Mouse (Mus musculus) intestine, embryonic 16.5 days (tissue): Measurements from ENCODE around the gene Olfr869. TPM values are rescaled to one million over a fixed set of nuclear protein-coding genes. Genes with fewer than 3 reads are reported as not detected.

Source experiments
- ATAC-seq: fragments of 200-750 bp; cut with Nextera tagmentation; 2 replicates; pipeline ENCODE4 v1.8.0; 2017; ENCODE audit warnings: moderate TSS enrichment, moderate library complexity
- H3K27ac ChIP-seq: fragments of 300-500 bp; sonication (generic); 2 replicates; pipeline ENCODE4 v1.5.1; 2014; ENCODE audit warnings: mild to moderate bottlenecking, low read length
- H3K27me3 ChIP-seq: fragments of 300-500 bp; sonication (generic); replicated peaks from 2 replicates; pipeline ENCODE4 v1.6.1; 2014; ENCODE audit warnings: low read length, control low read depth, mixed read lengths; ENCODE audit not compliant: control insufficient read depth, insufficient read depth
- H3K36me3 ChIP-seq: fragments of 300-500 bp; sonication (generic); 2 replicates; pipeline ENCODE4 v1.6.1; 2014; ENCODE audit warnings: low read length, control low read depth; ENCODE audit not compliant: control insufficient read depth, insufficient read depth
- H3K4me1 ChIP-seq: fragments of 300-500 bp; sonication (generic); 2 replicates; pipeline ENCODE4 v1.6.1; 2014; ENCODE audit warnings: low read length, control low read depth, mixed read lengths; ENCODE audit not compliant: control insufficient read depth, insufficient read depth
- H3K4me2 ChIP-seq: fragments of 300-500 bp; sonication (generic); 2 replicates; pipeline ENCODE4 v1.6.1; 2014; ENCODE audit warnings: low read depth, low read length, control low read depth
- H3K4me3 ChIP-seq: fragments of 300-500 bp; sonication (generic); 2 replicates; pipeline ENCODE4 v1.5.1; 2014; ENCODE audit warnings: mild to moderate bottlenecking, low read length
- H3K9ac ChIP-seq: fragments of 300-500 bp; sonication (generic); 2 replicates; pipeline ENCODE4 v1.6.1; 2014; ENCODE audit warnings: low read depth, low read length
- H3K9me3 ChIP-seq: fragments of 300-500 bp; sonication (generic); 2 replicates; pipeline ENCODE4 v1.6.1; 2016; ENCODE audit warnings: low read length, control low read depth; ENCODE audit not compliant: control insufficient read depth
- WGBS: fragments of 180-500 bp; shearing (Covaris S2); extraction: QIAGEN DNeasy Blood & Tissue Kit; methylation state at CpG from one replicate; pipeline ENCODE4 v1.1.7; 2014; 5-methylcytosine and 5-hydroxymethylcytosine counted together
- polyA plus RNA-seq: library from polyadenylated mRNA; unstranded; fragments of >200 nt; fragmentation: Nextera tagmentation; extraction: Ambion mirVana; gene quantifications from 2 replicates; pipeline ENCODE4 v1.2.1, GENCODE M21; 2015

The Olfr869 gene
- not detected in 2 replicates for polyA plus RNA-seq

GRCm38 (mm10) chr9:20128709-20129108, at the start of gene Olfr869:
Gene Olfr869 (plus strand): TSS chr9:20129009.
- 78% methylated on average over 2 of the region's 2 CpGs for WGBS

GRCm38 (mm10) chr9:20098326-20098725, 30.5 kb upstream of the Olfr869 start, which contains the start of gene Olfr868:
Gene Olfr868 (plus strand): TSS chr9:20098626.
- 43% methylated on average over 2 of the region's 2 CpGs for WGBS

More at GRCm38 (mm10) chr9:20128709-20129108, at the start of gene Olfr869:
- H3K4me2 ChIP-seq, result no peak within 1 kb of the TSS
- no peak within 1 kb of the TSS for H3K9ac ChIP-seq
- H3K27me3 ChIP-seq, result no peaks in the 10 kb centered on the region
- H3K27ac ChIP-seq, result no peak within 1 kb of the TSS
- H3K36me3 ChIP-seq, result no peaks in the 10 kb centered on the region
- no peaks in the 10 kb centered on the region for H3K9me3 ChIP-seq
- no peak for ATAC-seq
- no peaks in the 10 kb centered on the region for H3K4me1 ChIP-seq
- no peak within 1 kb of the TSS for H3K4me3 ChIP-seq

GRCm38 (mm10) chr9:20149706-20150105, 20.9 kb downstream of the Olfr869 start:
- Histone ChIP-seq H3K4me2 (no peak overlapping the region), H3K9ac (no peak overlapping the region), H3K9me3 (no peaks in the 10 kb centered on the region), H3K4me3 (no peak overlapping the region), H3K36me3 (no peaks in the 10 kb centered on the region), H3K27me3 (no peaks in the 10 kb centered on the region), H3K4me1 (no peaks in the 10 kb centered on the region), H3K27ac (no peak overlapping the region)
- WGBS, result 87% methylated on average over 3 of the region's 3 CpGs
- ATAC-seq, result no peak

More at GRCm38 (mm10) chr9:20098326-20098725, 30.5 kb upstream of the Olfr869 start, which contains the start of gene Olfr868:
- H3K36me3 ChIP-seq, result no peaks in the 10 kb centered on the region
- H3K27ac ChIP-seq, result no peak within 1 kb of the TSS
- no peak for ATAC-seq
- no peak within 1 kb of the TSS for H3K4me2 ChIP-seq
- H3K4me1 ChIP-seq, result no peaks in the 10 kb centered on the region
- no peak within 1 kb of the TSS for H3K4me3 ChIP-seq
- no peaks in the 10 kb centered on the region for H3K9me3 ChIP-seq
- H3K9ac ChIP-seq, result no peak within 1 kb of the TSS
- H3K27me3 ChIP-seq, result no peaks in the 10 kb centered on the region

GRCm38 (mm10) chr9:20173957-20174356, 45.1 kb downstream of the Olfr869 start, which contains the start of gene Olfr870:
Gene Olfr870 (minus strand): TSS chr9:20174057.
- Histone ChIP-seq H3K36me3 (no peaks in the 10 kb centered on the region), H3K27me3 (no peaks in the 10 kb centered on the region), H3K4me3 (no peak within 1 kb of the TSS), H3K9ac (no peak within 1 kb of the TSS), H3K4me2 (no peak within 1 kb of the TSS), H3K27ac (no peak within 1 kb of the TSS), H3K4me1 (no peaks in the 10 kb centered on the region), H3K9me3 (no peaks in the 10 kb centered on the region)
- WGBS, result 80% methylated on average over 2 of the region's 2 CpGs
- ATAC-seq, result no peak

GRCm38 (mm10) chr9:20179463-20179862, 50.7 kb downstream of the Olfr869 start:
- 66% methylated on average over 5 of the region's 5 CpGs for WGBS
- Histone ChIP-seq H3K4me2 (no peak overlapping the region), H3K4me3 (no peak overlapping the region), H3K36me3 (no peaks in the 10 kb centered on the region), H3K27me3 (no peaks in the 10 kb centered on the region), H3K4me1 (no peaks in the 10 kb centered on the region), H3K9ac (no peak overlapping the region), H3K9me3 (no peaks in the 10 kb centered on the region), H3K27ac (no peak overlapping the region)
- ATAC-seq, result no peak

Other genes starting within 250 kb of the Olfr869 start
- gene Olfr862, start 241.0 kb upstream of the Olfr869 start, polyA plus RNA-seq, result not detected in 2 replicates
- 0.15 and 0.18 TPM in 2 replicates for gene Olfr77, start 212.1 kb upstream of the Olfr869 start, polyA plus RNA-seq
- gene Olfr866, start 101.0 kb upstream of the Olfr869 start, polyA plus RNA-seq, result not detected in 2 replicates
- not detected in 2 replicates for gene Olfr867, start 71.4 kb upstream of the Olfr869 start, polyA plus RNA-seq
- not detected in 2 replicates for gene Olfr868, start 30.4 kb upstream of the Olfr869 start, polyA plus RNA-seq
- not detected in 2 replicates for gene Olfr870, start 45.0 kb downstream of the Olfr869 start, polyA plus RNA-seq
- not detected in 2 replicates for gene Olfr871, start 83.2 kb downstream of the Olfr869 start, polyA plus RNA-seq
- not detected in 2 replicates for gene Olfr872, start 108.1 kb downstream of the Olfr869 start, polyA plus RNA-seq
- gene Olfr39, start 153.3 kb downstream of the Olfr869 start, polyA plus RNA-seq, result not detected in 2 replicates
- gene Olfr873, start 169.5 kb downstream of the Olfr869 start, polyA plus RNA-seq, result not detected in 2 replicates
- gene Olfr18, start 207.1 kb downstream of the Olfr869 start, polyA plus RNA-seq, result not detected in 2 replicates